Mouse (Mus musculus): Measurements from ENCODE around the gene Dpp6.

The Dpp6 gene

DNA sequence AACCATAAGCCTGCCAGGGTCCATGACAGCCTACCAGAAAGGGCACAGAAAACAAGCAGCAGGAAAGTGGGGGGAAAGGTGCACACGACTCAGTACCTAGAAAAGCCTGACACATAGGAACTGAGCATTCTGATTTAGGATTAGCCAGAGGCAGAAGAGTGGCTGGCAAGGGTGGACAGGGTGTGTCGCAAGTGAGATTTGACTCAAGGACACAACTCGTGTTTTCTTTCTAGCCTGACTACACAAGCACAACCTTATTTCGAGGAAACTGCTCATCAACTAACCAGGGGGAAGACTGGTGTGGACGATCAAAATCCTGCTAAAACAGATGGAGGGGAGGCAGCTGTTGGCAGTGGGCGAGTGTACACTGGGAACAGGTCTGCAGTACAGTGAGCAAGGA lies 922.2 kb downstream of the Dpp6 start:
- DNase-seq (ENCODE audit: low spot score in 2 of 2): no peak

DNA sequence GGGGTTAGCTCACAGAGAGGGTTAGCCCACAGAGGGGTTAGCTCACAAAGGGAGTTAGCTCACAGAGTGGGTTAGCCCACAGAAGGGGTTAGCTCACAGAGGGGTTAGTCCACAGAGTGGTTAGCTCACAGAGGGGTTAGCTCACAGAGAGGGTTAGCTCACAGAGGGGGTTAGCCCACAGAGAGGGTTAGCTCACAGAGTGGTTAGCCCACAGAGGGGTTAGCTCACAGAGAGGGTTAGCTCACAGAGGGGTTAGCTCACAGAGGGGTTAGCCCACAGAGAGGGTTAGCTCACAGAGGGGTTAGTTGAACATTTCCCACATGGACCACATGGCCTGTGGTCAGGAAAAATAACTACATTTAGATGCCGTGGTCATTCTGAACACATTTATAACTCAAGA lies 927.9 kb downstream of the Dpp6 start:
- DNase-seq (ENCODE audit: low spot score in 2 of 2): no peak

DNA sequence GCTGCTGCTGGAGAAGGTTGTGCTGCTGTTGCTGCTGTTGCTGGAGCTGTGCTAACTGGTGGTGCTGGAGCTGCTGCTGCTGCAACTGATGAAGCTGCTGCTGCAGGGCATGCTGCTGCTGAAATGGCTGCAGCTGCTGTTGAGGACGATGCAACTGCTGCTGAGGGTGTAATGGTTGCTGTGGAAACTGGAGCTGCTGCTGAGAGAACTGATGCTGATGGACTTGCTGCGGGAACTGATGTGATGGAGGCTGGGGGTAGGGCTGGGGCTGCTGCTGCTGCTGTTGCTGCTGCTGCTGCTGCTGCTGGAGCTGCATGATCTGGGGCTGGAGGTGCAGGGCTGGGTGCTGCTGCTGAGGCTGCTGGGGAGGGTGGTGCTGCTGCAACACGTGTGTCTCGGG lies 948.8 kb downstream of the Dpp6 start:
- no peak for DNase-seq (ENCODE audit: low spot score in 2 of 2)

GRCm38 (mm10) chr5:27767948-27768347 lies 950.9 kb downstream of the Dpp6 start:
- no peak for DNase-seq (ENCODE audit: low spot score in 2 of 2)
